Mouse (Mus musculus): ENCODE data around the gene M1ap.

The M1ap gene

DNA sequence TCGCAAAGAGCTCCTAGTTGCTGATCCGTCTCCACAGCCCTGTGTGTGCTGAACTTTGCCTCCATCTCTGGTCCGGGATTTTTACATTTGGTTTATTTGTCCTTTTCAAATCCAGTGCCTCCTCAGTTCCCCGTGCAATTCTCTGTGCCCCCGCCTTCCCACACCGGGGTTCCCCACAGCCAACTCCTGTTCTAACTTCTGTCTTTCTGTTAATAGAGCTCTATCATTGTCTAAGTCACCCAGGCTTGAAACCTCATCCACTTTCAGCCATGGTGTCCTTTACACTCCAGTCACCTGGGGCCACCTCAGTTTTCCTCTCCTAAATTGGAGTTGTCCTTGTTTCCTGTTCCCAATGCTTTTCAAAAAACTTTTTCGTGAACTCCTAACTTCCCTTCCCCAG is 64.6 kb downstream of the M1ap start:
- no peak for DNase-seq

DNA sequence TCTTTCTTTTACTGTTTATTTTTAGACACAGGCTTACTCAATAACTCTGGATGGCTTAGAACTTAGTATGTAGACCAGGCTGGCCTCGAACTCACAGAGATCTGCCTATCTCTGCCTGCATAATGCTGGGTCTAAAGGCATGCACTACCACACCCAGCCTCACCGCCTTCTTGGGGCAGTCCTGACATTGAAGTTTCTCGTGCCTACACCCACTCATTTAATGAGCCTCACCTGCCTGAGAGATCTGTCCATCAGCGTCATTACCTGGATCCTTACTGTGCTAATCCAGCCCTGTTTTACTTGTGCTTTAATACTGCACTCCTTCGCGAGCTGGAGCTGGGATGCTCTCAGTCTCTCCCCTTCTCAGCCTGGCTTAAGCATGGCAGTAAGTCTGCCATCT is 65.1 kb downstream of the M1ap start:
- DNase-seq, result no peak

DNA sequence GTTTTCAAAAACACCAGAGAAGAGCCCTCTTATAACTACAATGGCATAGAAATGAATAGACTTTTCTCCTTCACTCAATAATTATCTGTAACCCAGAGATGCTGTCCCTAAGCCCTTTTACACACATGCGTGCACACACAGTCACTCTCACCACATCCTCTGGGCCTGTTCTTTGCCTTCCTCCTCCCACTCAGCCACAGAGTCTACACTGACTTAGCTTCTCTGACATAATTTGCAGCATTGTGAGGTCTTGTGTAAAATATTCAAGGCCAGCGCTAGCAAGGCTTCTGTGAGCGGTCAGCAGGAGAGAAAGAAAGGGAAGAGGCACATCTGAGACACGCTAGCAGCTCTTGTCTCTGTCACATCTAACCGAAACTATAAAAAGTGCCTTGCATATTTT is 66.7 kb downstream of the M1ap start:
- DNase-seq, result no peak

DNA sequence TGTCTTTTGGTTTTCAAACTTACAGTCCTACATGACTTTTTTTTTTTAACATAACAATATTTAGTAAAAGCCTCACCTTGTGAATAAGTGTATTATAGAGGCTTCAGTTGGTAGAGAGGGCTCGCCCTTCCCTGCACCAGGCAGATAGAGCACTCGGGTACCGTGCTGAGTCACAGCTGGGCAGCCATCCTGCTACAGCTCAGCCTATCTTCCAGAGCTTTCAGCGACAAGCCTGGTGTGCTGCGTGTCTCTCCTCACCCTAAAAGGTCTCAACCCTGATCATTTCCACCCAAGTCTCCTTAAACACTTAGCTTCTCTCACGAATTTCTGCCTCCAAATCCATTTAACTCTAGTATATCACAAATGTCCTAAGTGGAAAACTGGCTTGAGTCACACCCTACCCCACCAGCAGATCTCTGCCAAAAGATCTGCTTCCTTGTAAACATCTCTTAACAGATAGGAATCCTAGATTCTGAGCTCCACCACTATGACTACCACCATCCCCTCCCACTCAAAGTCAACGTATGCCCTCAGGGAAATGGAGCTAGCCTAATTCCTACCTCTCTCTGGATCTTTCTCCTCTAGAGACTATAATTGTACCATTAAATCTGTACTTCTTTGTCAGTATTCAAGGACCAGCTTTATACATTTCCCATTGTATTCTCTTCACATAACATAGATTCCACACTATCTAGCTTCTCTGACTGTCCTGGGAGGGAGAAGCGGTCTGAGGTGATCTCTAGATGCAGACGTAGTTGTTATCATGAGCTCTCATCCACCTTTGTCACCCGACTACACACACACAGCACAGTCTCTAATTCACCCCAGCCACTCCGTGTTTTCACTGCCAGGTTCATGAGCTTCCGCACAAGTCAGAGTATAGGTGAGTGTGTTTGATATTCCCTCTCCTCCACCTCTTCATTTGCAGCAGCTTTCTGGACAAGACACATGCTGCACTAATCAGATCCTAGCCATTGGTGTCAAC is 68.1 kb downstream of the M1ap start:
- DNase-seq, result no peak

DNA sequence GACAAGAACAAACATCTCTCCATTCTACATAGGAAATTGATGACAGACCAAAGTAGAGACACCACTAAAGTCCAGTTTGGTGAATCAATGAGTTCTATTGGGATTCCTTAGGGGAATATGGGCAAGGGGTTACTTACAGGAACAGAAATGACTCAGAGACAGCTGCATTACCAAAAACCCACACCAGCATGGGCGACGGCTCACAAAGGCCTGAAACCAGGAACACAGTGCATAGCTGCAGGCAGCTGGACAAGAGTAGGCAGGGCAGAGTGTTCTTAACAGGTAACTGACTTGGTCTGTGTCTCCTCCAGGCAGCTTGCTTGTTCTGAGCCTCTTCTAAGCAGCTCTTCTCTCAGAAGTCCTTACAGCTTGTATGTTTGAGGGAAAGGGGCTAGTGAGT is 69.0 kb downstream of the M1ap start:
- no peak for DNase-seq

DNA sequence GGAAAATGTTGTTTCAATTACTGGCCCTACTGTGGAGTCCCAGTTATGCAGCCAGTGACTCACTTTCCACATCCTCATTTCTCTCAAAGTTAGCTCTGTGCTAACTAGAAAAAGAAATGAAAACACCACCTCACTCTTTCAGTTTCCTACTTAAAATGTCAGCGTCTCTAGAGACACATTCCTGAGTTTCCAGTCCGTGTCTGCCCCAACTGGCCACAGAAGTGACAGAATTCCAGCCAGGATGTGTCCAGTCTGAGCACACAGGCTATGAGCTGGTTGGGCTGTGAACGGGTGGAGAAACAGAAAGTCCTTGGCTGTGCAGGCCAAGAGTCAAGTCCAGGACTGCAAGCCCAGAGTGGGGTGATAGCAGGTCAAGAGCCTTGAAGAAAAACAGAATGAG is 70.5 kb downstream of the M1ap start:
- no peak for DNase-seq

DNA sequence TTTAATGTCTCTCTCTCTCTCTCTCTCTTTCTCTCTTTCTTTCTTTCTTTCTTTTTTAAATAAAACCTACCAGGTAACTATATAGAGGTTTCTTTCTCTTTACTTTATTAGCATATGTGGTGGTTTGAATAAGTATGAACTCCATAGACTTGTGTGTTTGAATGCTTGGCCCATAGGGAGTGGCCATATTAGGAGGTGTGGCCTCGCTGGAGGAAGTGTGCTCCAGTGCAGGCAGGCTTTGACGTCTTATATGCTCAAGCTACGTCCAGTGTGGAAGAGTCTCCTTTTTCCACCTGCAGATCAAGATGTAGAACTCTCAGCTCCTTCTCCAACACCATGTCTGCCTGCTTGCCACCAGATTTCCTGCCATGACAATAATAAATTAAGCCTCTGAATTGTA is 72.3 kb downstream of the M1ap start:
- no peak for DNase-seq

DNA sequence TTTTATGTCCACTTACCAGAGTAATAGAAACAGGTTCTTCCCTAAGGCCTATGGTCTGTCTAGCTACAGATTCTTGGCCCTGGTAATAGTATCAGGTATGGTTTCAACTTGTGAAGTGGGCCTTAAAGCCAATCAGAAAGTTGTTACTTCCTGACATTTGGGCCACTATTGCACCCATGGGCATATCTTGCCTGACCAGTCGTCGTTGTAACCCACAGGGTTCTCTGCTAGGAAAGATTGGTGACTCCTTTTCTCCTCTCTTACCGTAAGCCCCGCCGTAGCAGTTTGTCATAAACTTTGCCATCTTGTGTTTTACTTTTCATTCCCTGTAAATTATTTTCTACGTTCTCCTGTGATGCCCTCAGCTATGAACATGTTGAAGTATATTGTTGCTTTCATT is 73.4 kb downstream of the M1ap start:
- no peak for DNase-seq

DNA sequence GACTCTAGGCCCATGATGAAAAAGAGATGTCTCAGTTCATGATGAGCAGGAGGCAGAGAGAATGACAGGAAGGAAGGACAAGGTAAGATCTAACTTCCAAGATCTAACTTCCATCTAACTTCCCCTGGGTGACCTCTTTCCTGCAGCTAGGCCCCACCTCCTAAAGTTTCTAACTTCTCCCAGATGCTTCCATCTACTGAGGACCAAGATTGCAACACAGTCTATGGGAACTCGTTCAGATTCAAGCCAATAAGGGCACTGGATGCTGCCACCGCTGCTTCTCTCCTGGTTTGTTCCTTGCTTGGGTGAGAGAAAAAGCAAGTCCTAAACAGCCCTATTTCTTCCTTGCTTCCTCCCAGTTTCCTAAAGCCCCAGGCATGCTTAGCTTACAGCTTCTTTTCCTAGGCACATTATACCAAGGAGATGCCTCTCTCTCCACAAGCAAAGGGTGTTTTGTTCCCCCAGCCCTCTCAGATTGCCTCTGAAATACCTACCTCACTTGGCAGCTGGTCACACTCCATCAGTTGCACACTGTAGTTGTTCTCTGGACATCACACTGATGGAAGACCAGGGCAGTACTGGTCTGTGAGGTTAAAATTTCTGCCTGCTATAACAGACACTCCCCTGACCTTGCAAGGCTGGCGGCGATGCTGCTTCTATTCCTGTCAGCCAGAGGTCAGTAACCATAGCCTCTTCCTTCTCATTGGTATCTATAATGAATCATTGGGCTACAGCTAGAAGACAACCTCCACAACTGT is 74.3 kb downstream of the M1ap start:
- DNase-seq, result no peak

DNA sequence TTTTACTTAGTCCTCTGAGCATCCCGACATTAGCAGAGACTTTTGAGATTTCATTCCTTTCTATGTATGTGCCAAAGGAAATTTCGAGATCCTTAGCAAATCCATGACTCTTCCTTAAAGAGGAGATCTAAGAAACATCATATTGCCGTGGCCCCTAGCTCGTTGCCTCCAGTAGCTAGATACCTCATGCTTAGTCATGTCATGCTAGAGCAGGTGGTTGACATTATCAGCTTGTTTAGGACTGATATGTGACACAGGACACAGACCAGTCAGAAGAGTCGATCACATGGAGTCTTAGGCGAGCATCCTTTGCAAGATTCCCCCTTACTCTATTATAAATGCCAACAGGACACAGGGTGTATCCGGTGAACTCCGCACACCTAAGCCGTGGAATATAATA is 76.3 kb downstream of the M1ap start:
- DNase-seq, result no peak

DNA sequence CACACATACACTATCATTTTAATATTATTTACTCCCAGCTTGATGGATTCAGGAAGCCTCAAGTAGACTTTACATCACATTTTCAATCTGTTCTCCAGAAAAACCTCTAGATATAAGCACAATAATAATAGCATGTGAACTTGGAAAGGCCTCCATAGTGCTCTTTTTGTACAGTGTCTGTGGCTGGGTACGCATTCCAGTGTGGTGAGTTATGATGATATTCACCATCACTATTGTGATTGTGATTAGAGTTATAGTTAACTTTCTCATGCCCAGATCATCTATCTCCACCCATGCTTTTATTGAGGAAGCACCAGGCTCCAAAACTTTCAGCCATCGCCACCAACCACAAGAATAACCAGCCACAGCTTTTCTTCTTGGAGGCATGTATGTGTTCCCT is 77.1 kb downstream of the M1ap start:
- no peak for DNase-seq

DNA sequence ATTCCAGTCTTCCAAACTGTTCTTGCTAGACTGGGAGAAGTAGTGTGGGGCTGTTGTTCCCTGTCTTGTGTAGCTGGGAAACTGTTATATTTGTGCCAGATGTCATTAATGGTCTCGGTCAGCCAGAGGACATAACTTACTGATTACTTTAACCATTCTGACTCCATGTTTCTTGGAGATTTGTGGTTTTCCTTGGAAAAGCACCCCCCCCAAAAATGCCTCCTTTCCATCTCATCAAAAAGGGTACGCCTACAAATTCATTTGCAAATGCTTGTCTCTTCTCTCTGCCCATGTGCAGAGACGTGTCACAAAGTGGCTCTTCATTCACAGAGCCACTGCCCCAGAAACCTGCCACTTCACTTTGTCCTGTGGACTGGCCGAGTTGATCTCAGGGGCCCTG is 77.7 kb downstream of the M1ap start:
- DNase-seq, result no peak

DNA sequence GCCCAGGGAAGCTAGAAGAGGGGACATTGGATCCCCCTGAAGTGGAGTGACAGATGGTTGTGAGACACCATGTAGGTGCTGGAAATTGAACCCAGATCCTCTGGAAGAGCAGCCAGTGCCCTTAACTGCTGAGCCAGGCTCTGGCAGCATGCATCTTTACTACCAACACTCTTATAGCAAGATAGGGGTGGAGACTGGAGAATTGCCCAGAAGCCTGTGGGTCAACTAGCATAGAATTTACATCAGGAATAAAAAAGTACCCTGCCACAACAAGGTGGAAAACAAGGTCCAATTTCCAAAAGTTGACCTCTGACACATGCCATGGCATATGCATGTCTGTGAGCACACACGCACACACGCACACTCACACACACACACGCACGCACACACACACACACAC is 78.5 kb downstream of the M1ap start:
- DNase-seq, result no peak

DNA sequence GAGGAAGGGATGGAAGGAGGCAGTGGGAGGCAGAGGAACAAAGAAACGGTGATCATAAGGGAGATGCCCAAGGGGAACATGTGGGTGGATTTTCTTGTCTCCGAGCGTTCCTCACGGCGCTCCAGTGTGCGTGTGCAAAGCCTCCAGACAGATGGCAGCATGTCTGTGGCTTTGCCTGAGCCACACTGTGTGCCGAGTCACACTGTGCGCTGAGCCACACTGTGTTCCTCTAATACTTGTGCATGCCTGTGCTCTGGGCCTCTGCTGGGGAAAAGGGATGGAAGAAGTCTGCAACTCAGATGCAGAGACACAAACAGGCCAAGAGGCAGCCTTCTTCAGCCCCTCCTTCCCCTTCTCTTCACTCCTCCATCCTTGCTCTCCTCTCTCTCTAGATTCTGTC is 80.6 kb downstream of the M1ap start:
- no peak for DNase-seq

DNA sequence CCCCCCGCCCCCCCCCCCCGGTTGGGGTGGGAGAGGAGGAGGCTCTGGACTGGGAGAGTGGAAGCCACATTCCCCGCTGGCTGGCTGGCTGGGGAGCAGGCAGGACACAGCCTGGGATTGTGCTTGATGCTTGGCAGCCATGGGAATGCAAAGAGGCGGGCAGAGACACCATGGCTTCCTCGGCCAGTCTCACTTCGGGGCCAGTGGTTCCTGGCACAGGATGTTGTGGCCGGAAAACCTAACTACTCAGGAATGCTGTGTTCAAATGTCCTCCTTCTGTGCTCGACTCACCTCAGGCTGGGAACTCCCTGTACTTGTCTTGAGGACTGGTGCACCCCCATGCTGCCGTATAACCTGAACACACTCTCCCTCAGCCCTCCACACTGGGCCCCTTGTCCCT is 81.0 kb downstream of the M1ap start:
- DNase-seq, result no peak

DNA sequence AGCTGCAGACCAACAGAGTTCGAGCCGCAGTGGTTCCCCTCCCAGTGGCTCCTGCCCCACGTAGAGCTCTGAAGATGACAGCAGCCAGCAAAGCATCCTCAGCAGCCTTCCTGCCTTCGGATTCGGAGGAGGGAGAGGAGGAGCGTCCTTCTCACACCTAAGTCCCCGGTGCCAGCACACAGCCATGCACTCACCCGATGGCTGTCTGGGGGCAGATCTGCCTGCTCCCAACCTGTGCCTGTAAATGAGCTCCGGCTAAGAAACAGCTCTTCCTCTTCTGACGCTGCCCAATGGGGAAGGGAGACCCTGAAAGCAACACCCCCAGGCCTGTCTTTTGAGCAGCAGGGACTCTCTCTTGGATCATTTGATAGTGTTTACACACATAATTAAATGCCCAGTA is 83.1 kb downstream of the M1ap start:
- no peak for DNase-seq

DNA sequence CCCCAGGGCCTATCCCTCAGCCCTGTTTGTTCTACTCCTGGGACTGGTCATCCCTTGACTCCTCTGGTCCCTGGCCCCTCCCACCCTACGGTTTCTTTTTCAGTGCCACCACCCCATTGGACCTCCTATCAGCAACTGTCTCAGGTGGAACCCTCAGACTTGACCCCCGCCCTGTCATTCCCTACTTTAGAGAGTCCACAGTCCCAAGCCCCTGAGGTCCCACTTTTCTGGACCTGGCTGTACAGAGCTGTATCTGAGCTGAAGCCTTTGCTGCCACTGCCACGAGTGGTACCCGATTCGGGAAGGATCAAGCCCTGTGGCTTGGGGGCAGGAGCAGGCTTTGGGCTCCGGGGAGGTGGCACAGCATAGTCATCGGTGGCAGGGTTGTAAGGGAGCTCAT is 84.4 kb downstream of the M1ap start:
- DNase-seq, result no peak

DNA sequence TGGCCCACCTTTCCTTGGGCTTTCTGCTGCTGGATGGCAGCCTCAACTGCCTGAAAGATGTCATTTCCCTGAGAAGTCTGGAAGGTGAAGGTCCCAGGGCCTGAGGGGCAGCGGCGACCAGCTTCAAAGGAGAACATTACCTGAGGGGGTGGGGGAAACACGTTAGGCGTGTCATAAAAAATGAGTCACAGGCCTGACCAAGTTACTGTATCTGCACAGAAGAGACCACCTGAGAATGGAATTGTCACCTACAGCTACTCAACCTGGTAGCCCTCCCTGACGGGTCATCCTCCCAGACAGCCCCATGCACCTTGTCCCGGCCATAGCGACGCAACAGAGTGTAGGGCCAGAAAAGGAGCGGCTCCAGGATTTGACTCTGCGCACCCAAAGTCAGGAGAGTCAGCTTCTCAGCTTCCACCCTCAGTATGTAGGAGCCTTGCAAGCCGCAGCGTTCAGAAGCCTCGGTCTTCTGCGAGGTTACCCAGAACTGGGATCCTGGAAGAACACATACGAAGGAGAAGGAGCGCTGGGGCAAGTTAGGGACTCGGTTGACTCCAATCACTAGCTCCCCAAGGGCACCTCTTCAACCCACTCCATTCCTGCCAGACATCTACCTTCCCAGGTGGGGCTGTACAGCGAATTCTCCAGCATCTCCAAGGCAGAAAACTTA is 85.4 kb downstream of the M1ap start:
- DNase-seq, result no peak

DNA sequence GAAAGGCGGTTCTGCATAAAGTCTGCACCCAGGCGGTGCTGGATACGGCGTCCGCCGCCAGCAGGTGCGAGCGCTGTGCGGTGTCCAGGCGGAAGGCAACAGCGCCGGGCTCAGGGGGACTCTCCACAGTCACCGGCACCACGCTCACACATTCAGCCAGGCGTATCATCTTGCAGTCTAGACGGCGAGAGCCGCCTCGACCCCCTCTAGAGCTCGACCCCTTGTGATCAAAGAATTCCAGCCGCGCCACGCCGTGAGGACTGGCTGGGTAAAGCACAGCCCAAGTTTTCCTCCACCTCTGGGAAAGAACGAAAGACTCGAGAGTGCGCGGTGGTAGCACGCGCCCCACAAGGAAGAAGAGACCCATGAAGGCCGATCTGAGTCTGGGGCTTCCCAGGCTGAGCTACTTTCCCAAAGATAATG is 86.1 kb downstream of the M1ap start:
- no peak for DNase-seq

DNA sequence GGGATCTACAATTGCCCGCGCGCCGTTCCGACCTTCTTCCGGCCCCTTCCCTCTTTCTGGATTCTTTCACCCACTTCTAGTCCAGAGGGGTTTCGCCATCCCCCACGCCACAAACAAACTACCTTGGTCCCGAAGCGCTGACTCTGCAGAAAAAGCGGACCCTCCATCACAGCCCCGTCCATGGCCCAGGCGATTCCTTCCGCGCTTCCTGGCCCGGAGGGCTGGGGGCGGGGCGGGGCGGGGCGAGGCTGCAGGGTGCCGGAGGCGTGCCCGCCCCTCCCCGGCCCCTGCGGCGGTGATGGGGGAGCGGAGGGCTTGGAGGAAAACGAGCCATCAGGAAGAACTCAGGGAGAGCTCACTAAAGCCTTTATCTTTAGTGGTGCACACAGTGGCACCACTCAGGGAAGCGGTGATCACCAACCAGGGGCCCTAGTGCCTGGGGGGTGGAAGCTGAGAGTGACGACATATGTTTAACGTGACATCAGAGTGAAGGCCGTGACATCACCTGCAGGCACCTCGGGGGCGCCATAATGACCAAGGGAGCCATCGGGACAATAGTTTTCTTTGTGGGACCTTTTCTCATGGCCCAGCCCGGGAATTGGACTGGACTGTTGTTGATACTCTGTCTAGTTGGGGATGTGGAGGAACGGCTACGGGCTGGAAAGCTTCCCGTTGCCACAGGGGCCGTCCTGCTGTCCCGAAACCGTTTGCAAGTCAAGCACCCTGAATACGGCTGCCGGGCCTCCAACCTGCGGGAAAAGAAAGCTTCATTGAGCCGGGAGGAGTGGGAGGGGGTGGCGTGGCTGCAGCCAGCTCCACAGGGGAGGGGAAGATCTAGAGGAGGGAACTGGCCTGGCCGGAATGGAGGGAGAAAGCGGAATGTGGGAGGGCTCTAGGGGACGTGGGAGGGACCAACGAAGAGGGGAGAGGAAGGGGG is 86.8 kb downstream of the M1ap start, which contains the start of the genes Dok1 and Loxl3:
Gene Dok1 (minus strand): TSS at position 223 of the 937 bp plus-strand sequence.
Gene Loxl3 (plus strand): TSS at position 925 of the 937 bp plus-strand sequence.
- peak; percentile 36 for DNase-seq

DNA sequence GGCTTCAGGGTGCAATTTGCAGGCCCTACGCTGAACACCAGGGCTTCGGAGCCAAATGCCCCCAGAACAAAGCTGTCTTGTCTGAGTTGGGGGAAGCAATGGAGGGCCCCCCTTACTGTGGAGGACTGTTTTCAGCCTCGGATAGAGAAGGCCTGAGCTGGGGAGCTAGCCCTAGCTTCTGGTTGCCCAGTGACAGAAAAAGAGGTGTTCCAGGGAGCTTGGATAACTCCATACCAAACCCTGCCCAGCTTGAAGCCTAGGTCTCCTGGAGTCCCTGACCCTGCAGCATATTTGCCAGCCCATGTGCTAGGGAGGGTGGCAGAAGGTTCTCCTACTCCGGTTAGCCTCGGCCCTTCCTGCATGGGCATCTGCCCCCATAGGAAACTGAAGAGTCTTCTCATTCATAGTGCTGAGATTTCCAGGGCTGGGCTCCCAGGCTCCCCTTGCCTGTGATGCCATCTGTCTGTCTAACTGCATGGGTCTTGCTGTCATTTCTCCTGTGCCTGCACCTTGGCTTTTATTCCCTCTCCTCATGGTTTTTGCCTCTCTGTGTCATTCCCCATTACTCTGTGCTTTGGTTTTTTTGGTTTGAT is 87.9 kb downstream of the M1ap start:
- no peak for DNase-seq

DNA sequence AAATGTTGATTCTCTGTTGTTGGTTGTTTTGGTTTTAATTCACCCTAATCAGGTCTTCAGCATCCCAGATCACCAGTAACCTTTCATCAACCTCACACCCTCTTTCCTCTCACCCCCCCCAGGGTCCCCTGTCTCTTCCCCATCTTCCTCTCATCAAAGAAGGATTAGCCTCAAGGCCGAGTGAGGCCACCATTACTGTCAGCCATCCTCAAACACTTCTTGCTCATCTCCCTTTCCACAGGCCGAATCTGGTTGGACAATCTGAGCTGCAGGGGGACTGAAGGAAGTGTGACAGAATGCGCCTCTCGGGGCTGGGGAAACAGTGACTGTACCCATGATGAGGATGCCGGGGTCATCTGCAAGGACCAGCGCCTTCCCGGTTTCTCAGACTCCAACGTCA is 90.5 kb downstream of the M1ap start:
- no peak for DNase-seq

Measured in right cerebral cortex, postnatal 4 days (tissue).